Mouse (Mus musculus) liver, adult 2 months (tissue): ENCODE data around the gene Cdh23.

ENCODE experiments used
- CTCF ChIP-seq: fragments of 200-500 bp; IDR thresholded peaks from 2 replicates; pipeline ENCODE4 v1.5.1; 2011; ENCODE audit warnings: low read depth, low read length, control low read depth
- POLR2A ChIP-seq: fragments of 200-500 bp; IDR thresholded peaks from 2 replicates; pipeline ENCODE4 v1.6.1; 2011; ENCODE audit warnings: low read length, control low read depth; ENCODE audit not compliant: insufficient read depth; ENCODE audit errors: extremely low read depth

DNA sequence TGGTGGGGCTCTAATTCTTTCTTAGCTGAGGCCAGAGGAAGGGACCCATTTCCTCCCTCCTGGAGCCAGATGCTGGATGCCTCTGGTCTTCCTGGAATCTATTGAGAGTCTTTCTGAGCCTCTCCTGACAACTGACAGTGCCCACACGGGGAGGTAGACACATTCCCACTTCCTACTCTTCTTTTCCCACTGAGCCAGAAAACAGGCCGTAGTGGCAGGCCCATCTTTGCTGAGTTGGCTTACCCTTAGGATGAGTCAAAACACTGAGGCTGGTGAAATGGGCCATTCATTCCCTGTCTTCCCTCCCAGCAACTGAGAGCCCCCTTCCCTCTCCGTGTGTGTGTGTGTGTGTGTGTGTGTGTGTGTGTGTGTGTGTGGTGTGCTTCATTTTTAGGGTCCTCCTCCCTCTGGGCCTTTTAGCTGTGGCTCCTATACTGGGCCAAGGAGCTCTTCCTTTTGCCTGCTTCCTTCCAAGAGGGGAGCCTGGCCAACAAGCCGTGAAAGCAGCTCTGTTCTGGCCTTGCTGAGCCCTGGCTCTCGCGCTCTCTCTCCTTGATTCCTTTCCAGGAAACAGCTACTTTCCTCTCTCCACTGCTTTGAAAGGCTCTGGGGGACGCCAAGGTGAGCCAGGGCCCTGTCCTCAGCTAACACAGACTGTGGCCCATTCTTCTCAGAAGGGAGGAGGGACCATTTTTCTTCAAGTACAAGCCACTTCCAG is 290.7 kb downstream of the Cdh23 start:
- TF ChIP-seq CTCF, result no peak
- no peak for TF ChIP-seq POLR2A
